Mouse (Mus musculus) kidney, embryonic 15.5 days (tissue): ENCODE results near the gene Alox12b. TPM values are rescaled to one million over a fixed set of nuclear protein-coding genes. Genes with fewer than 3 reads are reported as not detected.

Experiments used
- ATAC-seq: fragments of 200-750 bp; cut with Nextera tagmentation; replicated peaks from 2 replicates; pipeline ENCODE4 v1.8.0; 2017; ENCODE audit warnings: moderate TSS enrichment; ENCODE audit not compliant: low FRiP score
- H3K27ac ChIP-seq: fragments of 300-500 bp; sonication (generic); 2 replicates; pipeline ENCODE4 v1.5.1; 2015; ENCODE audit warnings: mild to moderate bottlenecking, inconsistent platforms
- H3K27me3 ChIP-seq: fragments of 300-500 bp; sonication (generic); 2 replicates; pipeline ENCODE4 v1.6.1; 2015; ENCODE audit warnings: inconsistent platforms
- H3K36me3 ChIP-seq: fragments of 300-500 bp; sonication (generic); 2 replicates; pipeline ENCODE4 v1.6.1; 2015; ENCODE audit warnings: inconsistent platforms
- H3K4me1 ChIP-seq: fragments of 300-500 bp; sonication (generic); 2 replicates; pipeline ENCODE4 v1.6.1; 2015; ENCODE audit warnings: inconsistent platforms
- H3K4me2 ChIP-seq: fragments of 300-500 bp; sonication (generic); 2 replicates; pipeline ENCODE4 v1.6.1; 2015; ENCODE audit warnings: moderate library complexity, mild to moderate bottlenecking, inconsistent platforms
- H3K4me3 ChIP-seq: fragments of 300-500 bp; sonication (generic); replicated peaks from 2 replicates; pipeline ENCODE4 v1.5.1; 2015; ENCODE audit warnings: mild to moderate bottlenecking, inconsistent platforms
- H3K9ac ChIP-seq: fragments of 300-500 bp; sonication (generic); 2 replicates; pipeline ENCODE4 v1.6.1; 2015; ENCODE audit warnings: mild to moderate bottlenecking, inconsistent platforms
- H3K9me3 ChIP-seq: fragments of 300-500 bp; sonication (generic); replicated peaks from 2 replicates; pipeline ENCODE4 v1.6.1; 2016; ENCODE audit warnings: inconsistent platforms
- WGBS: fragments of 180-500 bp; shearing (Covaris S2); methylation state at CpG from one replicate; pipeline ENCODE4 v1.1.7; 2015; ENCODE audit warnings: mixed read lengths; 5-methylcytosine and 5-hydroxymethylcytosine counted together
- polyA plus RNA-seq: library from polyadenylated mRNA; unstranded; fragments of >200 nt; fragmentation: Nextera tagmentation; extraction: Ambion mirVana; gene quantifications from 2 replicates; pipeline ENCODE4 v1.2.1, GENCODE M21; 2015

The Alox12b gene
- polyA plus RNA-seq, result 0.08 and 0.42 TPM in 2 replicates

DNA sequence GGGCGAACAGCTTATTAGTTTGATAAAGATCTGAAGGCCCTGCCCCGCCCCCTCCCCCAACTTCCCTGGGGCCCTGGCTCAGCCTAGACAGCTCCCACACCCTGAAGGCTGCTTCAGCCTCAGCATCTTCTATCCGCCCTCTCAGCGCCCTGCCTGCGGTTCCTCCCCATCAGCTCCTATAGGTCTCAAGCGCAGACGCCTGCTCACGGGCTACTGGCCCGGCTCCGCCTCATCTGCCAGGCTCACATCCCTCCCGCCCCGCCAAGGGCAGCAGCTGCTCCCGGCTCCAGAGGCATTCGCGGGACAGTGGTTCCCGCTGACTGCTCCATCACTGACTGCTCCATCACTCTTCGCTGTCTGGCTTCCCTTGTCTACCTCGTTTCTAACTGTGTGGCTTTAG lies at the start of gene Alox12b:
TSS of gene Alox12b (plus strand) at position 190 of the 400 bp plus-strand sequence.
- ATAC-seq, result peak; percentile 76
- H3K9me3 ChIP-seq, result no peaks in the 10 kb centered on the region
- no peak within 1 kb of the TSS for H3K9ac ChIP-seq
- peaks cover 12% of the 10 kb centered on the region for H3K4me1 ChIP-seq
- H3K27ac ChIP-seq, result no peak within 1 kb of the TSS
- no peaks in the 10 kb centered on the region for H3K36me3 ChIP-seq
- H3K4me3 ChIP-seq, result peak within 1 kb of the TSS; percentile 22
- 2% methylated on average over 18 of the region's 18 CpGs for WGBS
- H3K4me2 ChIP-seq, result peak within 1 kb of the TSS; percentile 51
- H3K27me3 ChIP-seq, result peaks cover 54% of the 10 kb centered on the region

- H3K4me3 ChIP-seq, result no peak overlapping the region
- H3K27ac ChIP-seq, result no peak overlapping the region
- peaks cover 18% of the 10 kb centered on the region for H3K4me1 ChIP-seq
- H3K27me3 ChIP-seq, result peaks cover 4% of the 10 kb centered on the region; the same call in 1 of the 2 replicates
- ATAC-seq, result no peak
- H3K4me2 ChIP-seq, result no peak overlapping the region
- H3K36me3 ChIP-seq, result peaks cover 70% of the 10 kb centered on the region
- WGBS, result 86% methylated on average over 11 of the region's 11 CpGs
- no peaks in the 10 kb centered on the region for H3K9me3 ChIP-seq
- H3K9ac ChIP-seq, result no peak overlapping the region
These were observed 49.1 kb upstream of the Alox12b start for GRCm38 (mm10) chr11:69107676-69108075.

DNA sequence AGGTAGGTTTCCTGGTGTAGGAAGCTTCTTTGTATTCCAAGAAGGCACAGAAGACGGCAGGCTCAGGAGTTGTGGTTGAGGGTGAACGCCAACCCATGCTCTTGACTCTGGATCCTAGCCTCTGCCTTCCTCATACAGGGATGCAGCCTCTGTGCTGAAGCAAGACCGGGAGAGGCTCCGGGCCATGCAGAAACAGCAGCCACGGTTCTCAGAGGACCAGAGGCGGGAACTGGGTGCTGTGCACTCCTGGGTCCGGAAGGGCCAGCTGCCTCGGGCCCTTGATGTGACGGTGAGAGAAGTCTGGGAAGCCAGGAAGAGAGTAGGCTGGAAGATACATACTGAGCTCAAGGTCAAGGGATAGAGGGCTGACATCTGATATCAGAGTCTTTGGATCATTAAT lies 48.6 kb upstream of the Alox12b start:
- ATAC-seq, result no peak
- Histone ChIP-seq H3K4me1 (peaks cover 18% of the 10 kb centered on the region), H3K4me3 (no peak overlapping the region), H3K27ac (no peak overlapping the region), H3K9ac (no peak overlapping the region), H3K36me3 (peaks cover 64% of the 10 kb centered on the region), H3K9me3 (no peaks in the 10 kb centered on the region), H3K27me3 (peaks cover 4% of the 10 kb centered on the region; the same call in 1 of the 2 replicates), H3K4me2 (no peak overlapping the region)
- WGBS, result 86% methylated on average over 9 of the region's 9 CpGs

GRCm38 (mm10) chr11:69109032-69109900 lies 47.5 kb upstream of the Alox12b start:
- Histone ChIP-seq H3K4me1 (peaks cover 18% of the 10 kb centered on the region), H3K9ac (no peak overlapping the region), H3K4me2 (peak overlapping the region; percentile 63; the same call in 1 of the 2 replicates), H3K9me3 (no peaks in the 10 kb centered on the region), H3K27ac (no peak overlapping the region), H3K27me3 (peaks cover 10% of the 10 kb centered on the region; the same call in 1 of the 2 replicates), H3K36me3 (peaks cover 54% of the 10 kb centered on the region), H3K4me3 (no peak overlapping the region)
- 85% methylated on average over 13 of the region's 13 CpGs for WGBS
- ATAC-seq, result no peak; the same call in 1 of the 2 replicates

DNA sequence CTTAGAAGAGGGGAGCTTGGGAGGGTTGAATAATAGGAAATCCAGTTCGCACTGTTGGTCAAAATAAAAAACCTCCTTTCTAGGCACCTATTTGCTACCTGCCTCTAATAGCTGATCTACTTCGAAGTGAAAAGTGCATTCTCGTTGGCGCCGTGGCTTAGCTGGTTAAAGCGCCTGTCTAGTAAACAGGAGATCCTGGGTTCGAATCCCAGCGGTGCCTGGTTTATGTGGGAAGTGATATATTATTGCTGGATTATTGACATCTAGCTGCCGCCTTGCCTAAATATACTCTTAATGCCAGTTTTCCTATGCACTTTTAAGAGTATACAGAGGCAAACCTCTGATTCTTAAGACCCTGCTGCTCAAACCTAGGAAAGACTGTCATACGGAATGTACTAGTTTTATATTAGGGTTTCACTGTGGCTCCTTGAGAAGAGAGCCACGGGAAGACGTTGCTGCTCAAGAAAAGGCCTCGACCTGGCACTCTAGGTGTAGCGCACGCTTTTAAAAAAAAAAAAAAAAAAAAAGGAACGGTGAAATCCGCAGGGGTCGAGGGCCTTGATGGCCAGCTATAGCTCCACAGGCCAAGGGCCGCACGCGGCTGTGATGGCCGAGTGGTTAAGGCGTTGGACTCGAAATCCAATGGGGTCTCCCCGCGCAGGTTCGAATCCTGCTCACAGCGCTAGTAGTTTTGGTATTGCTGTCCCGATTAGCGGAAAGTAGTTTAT lies 46.3 kb upstream of the Alox12b start:
- H3K4me3 ChIP-seq, result peak overlapping the region; percentile 58
- H3K27me3 ChIP-seq, result peaks cover 15% of the 10 kb centered on the region
- peak overlapping the region; percentile 59 for H3K9ac ChIP-seq
- peaks cover 42% of the 10 kb centered on the region for H3K36me3 ChIP-seq
- peak; percentile 64; the same call in 1 of the 2 replicates for ATAC-seq
- no peaks in the 10 kb centered on the region for H3K9me3 ChIP-seq
- H3K4me2 ChIP-seq, result peak overlapping the region; percentile 63
- peak overlapping the region; percentile 74 for H3K27ac ChIP-seq
- H3K4me1 ChIP-seq, result peaks cover 18% of the 10 kb centered on the region
- WGBS, result under 1% methylated on average over 30 of the region's 30 CpGs

GRCm38 (mm10) chr11:69111051-69111810 lies 45.6 kb upstream of the Alox12b start:
- no peaks in the 10 kb centered on the region for H3K9me3 ChIP-seq
- H3K27ac ChIP-seq, result peak overlapping the region; percentile 22; the same call in 1 of the 2 replicates
- no peak for ATAC-seq
- H3K4me2 ChIP-seq, result peak overlapping the region; percentile 63
- peaks cover 34% of the 10 kb centered on the region for H3K36me3 ChIP-seq
- peaks cover 18% of the 10 kb centered on the region for H3K4me1 ChIP-seq
- H3K4me3 ChIP-seq, result peak overlapping the region; percentile 58
- peak overlapping the region; percentile 59 for H3K9ac ChIP-seq
- 7% methylated on average over 21 of the region's 21 CpGs for WGBS
- H3K27me3 ChIP-seq, result peaks cover 19% of the 10 kb centered on the region

DNA sequence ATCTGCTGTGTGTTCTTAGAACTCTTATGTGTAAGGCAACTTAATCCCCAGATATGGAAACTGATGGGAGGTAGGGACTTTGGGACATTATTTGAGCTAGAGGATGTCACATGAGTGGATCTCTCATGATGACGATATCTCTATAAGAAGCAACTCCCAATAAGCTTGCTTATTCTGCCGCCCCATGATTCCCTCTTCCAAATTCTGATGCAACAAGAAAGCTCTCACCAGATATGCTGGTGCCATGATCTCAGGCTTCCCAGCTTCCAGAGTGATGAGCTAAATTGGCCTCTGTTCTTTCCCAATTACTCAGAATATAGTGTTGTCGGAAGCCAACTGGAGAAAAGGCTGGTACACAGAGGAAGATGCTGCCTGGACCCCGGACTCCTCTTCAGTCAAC lies 44.9 kb upstream of the Alox12b start:
- peaks cover 18% of the 10 kb centered on the region for H3K4me1 ChIP-seq
- H3K9ac ChIP-seq, result no peak overlapping the region; the same call in 1 of the 2 replicates
- H3K27me3 ChIP-seq, result peaks cover 23% of the 10 kb centered on the region
- peak overlapping the region; percentile 63 for H3K4me2 ChIP-seq
- H3K36me3 ChIP-seq, result peaks cover 28% of the 10 kb centered on the region
- H3K4me3 ChIP-seq, result peak overlapping the region; percentile 58
- H3K27ac ChIP-seq, result no peak overlapping the region
- H3K9me3 ChIP-seq, result no peaks in the 10 kb centered on the region
- no peak for ATAC-seq
- WGBS, result 59% methylated on average over 4 of the region's 4 CpGs

DNA sequence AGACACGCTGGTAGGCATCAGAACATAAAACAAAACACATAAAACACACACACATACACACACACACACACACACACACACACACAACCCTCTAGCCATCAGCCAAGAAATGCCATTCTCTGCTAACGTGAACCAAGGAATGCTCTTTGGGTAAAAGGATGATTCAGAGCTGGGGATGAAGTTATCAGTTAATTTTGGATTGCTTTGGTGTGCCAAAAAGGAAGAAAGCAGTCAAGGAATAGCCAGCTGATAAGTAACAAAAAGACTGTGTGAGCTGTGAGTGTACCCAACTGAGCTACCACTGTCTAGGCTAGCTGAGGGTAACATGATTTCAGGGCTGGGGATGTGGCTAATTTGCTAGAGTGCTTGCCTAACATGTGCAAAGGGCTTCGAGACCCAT lies 42.8 kb upstream of the Alox12b start:
- no peaks in the 10 kb centered on the region for H3K9me3 ChIP-seq
- peaks cover 31% of the 10 kb centered on the region for H3K4me1 ChIP-seq
- no peak overlapping the region for H3K27ac ChIP-seq
- peaks cover 23% of the 10 kb centered on the region for H3K27me3 ChIP-seq
- no peak overlapping the region for H3K9ac ChIP-seq
- peaks cover 7% of the 10 kb centered on the region for H3K36me3 ChIP-seq
- ATAC-seq, result no peak
- H3K4me2 ChIP-seq, result no peak overlapping the region
- WGBS, result 70% methylated on average over 3 of the region's 3 CpGs
- H3K4me3 ChIP-seq, result no peak overlapping the region

GRCm38 (mm10) chr11:69114621-69115020 lies 42.2 kb upstream of the Alox12b start:
- Histone ChIP-seq H3K27me3 (peaks cover 23% of the 10 kb centered on the region), H3K4me3 (no peak overlapping the region), H3K9me3 (no peaks in the 10 kb centered on the region), H3K36me3 (peaks cover under 1% of the 10 kb centered on the region; the same call in 1 of the 2 replicates), H3K27ac (no peak overlapping the region), H3K4me2 (no peak overlapping the region), H3K9ac (no peak overlapping the region), H3K4me1 (peaks cover 34% of the 10 kb centered on the region)
- 83% methylated on average over 3 of the region's 3 CpGs for WGBS
- no peak for ATAC-seq

DNA sequence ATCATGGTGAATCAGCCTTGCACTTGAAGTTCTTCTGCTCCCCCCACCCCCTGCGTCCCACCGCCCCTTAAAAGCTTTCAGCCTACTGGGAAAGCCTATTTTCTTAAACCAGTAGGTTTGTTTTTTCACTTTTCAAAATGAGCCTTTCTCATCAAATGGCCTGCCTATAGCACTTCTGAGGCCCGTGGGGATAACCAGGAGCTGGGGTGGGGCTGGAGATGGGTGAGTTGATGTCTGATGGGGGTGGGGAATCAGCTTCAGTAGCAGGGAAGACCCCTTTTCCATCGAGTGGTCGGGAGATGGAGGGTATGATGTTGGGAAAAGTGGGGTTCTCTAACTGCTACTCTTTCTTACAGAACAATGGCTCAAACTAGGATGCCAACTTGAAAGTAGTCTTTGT lies 39.9 kb upstream of the Alox12b start:
- no peaks in the 10 kb centered on the region for H3K9me3 ChIP-seq
- H3K4me3 ChIP-seq, result peak overlapping the region; percentile 83; the same call in 1 of the 2 replicates
- H3K4me2 ChIP-seq, result peak overlapping the region; percentile 94; the same call in 1 of the 2 replicates
- no peak overlapping the region for H3K9ac ChIP-seq
- no peaks in the 10 kb centered on the region for H3K36me3 ChIP-seq
- H3K27me3 ChIP-seq, result peaks cover 23% of the 10 kb centered on the region
- ATAC-seq, result no peak
- H3K4me1 ChIP-seq, result peaks cover 46% of the 10 kb centered on the region
- H3K27ac ChIP-seq, result no peak overlapping the region
- 41% methylated on average over 5 of the region's 5 CpGs for WGBS
